Mouse (Mus musculus): ENCODE measurements around the gene Sox10. TPM values are rescaled to one million over a fixed set of nuclear protein-coding genes. Genes with fewer than 3 reads are reported as not detected.

The Sox10 gene
- polyA plus RNA-seq, 1 experiment from 2014 or later = 8.0 TPM

Other genes starting within 250 kb of the Sox10 start
- 2,193 and 2,304 TPM in 2 replicates for gene Lgals1, start 238.5 kb downstream of the Sox10 start, polyA plus RNA-seq (2015; fragmentation: Nextera tagmentation; extraction: Ambion mirVana)
- 54.1 and 57.4 TPM in 2 replicates for gene Nol12, start 230.3 kb downstream of the Sox10 start, polyA plus RNA-seq (2015; fragmentation: Nextera tagmentation; extraction: Ambion mirVana)
- gene Triobp, start 217.5 kb downstream of the Sox10 start, polyA plus RNA-seq (2015; fragmentation: Nextera tagmentation; extraction: Ambion mirVana) = 37.8 and 38.7 TPM in 2 replicates
- gene H1f0, start 136.8 kb downstream of the Sox10 start, polyA plus RNA-seq (2015; fragmentation: Nextera tagmentation; extraction: Ambion mirVana) = 533 and 546 TPM in 2 replicates
- gene Galr3, start 123.4 kb downstream of the Sox10 start, polyA plus RNA-seq (2015; fragmentation: Nextera tagmentation; extraction: Ambion mirVana) = not detected in 2 replicates
- gene Ankrd54, start 102.3 kb downstream of the Sox10 start, polyA plus RNA-seq (2015; fragmentation: Nextera tagmentation; extraction: Ambion mirVana) = 54.1 and 57.7 TPM in 2 replicates
- 232 and 244 TPM in 2 replicates for gene Eif3l, start 90.1 kb downstream of the Sox10 start, polyA plus RNA-seq (2015; fragmentation: Nextera tagmentation; extraction: Ambion mirVana)
- 12.8 and 13.8 TPM in 2 replicates for gene Micall1, start 56.3 kb downstream of the Sox10 start, polyA plus RNA-seq (2015; fragmentation: Nextera tagmentation; extraction: Ambion mirVana)
- 348 and 353 TPM in 2 replicates for gene Polr2f, start 24.2 kb downstream of the Sox10 start, polyA plus RNA-seq (2015; fragmentation: Nextera tagmentation; extraction: Ambion mirVana)
- gene 1700088E04Rik, start 24.0 kb downstream of the Sox10 start, polyA plus RNA-seq (2015; fragmentation: Nextera tagmentation; extraction: Ambion mirVana) = 9.7 and 10.2 TPM in 2 replicates
- gene Pick1, start 63.9 kb upstream of the Sox10 start, polyA plus RNA-seq (2015; fragmentation: Nextera tagmentation; extraction: Ambion mirVana) = 53.3 and 56.6 TPM in 2 replicates
- 1.6 TPM in 2 replicates for gene Gm49486, start 64.2 kb upstream of the Sox10 start, polyA plus RNA-seq (2015; fragmentation: Nextera tagmentation; extraction: Ambion mirVana)
- 0.46 TPM in 1 of 2 replicates, not detected in the other for gene Slc16a8, start 89.5 kb upstream of the Sox10 start, polyA plus RNA-seq (2015; fragmentation: Nextera tagmentation; extraction: Ambion mirVana)
- gene Baiap2l2, start 120.3 kb upstream of the Sox10 start, polyA plus RNA-seq (2015; fragmentation: Nextera tagmentation; extraction: Ambion mirVana) = 18.0 and 23.4 TPM in 2 replicates
- 11.6 TPM in 2 replicates for gene Pla2g6, start 163.2 kb upstream of the Sox10 start, polyA plus RNA-seq (2015; fragmentation: Nextera tagmentation; extraction: Ambion mirVana)
- 1.8 and 2.8 TPM in 2 replicates for gene Maff, start 181.4 kb upstream of the Sox10 start, polyA plus RNA-seq (2015; fragmentation: Nextera tagmentation; extraction: Ambion mirVana)
- gene Tmem184b, start 238.3 kb upstream of the Sox10 start, polyA plus RNA-seq (2015; fragmentation: Nextera tagmentation; extraction: Ambion mirVana) = 67.1 and 72.0 TPM in 2 replicates